Mouse (Mus musculus): ENCODE results near the gene Layn.

DNA sequence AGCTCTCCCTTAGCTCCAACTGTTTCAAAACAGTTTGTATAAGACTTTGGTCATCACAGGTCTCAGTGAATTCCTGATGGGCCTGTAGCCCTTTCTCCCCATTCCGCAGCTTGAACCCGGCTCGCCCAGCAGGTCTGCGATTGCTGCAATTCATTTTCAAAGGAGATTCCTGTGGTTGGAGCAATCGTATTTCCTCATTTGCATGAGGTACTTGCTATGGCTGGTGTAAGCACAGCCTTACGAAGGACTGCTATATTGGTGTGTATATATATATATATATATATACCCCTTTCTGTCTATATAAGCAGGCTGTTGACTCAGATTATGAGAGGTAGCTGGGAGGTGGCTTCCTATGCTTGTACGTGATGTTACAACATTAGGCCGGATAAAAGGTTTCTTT is 44.6 kb downstream of the Layn start:
- TF ChIP-seq CTCF (conservative IDR thresholded peaks at IDR 0.05; ENCODE audit: low read length) (no peak), POU5F1 (IDR thresholded peaks at IDR 0.05; ENCODE audit: borderline replicate concordance, low read length) (no peak)

Data from E14TG2a.4 (cell line).